Mouse (Mus musculus) limb, embryonic 14.5 days (tissue): ENCODE data around the gene Rxrg. TPM values are rescaled to one million over a fixed set of nuclear protein-coding genes. Genes with fewer than 3 reads are reported as not detected.

Experiments
- ATAC-seq: fragments of 200-750 bp; cut with Nextera tagmentation; 2 replicates; pipeline ENCODE4 v1.8.0; 2017; ENCODE audit warnings: low read depth, moderate number of reproducible peaks, moderate TSS enrichment; ENCODE audit not compliant: low FRiP score
- DNase-seq: peaks from one replicate; pipeline ENCODE4 v3.0.0-alpha.2; 2015; ENCODE audit warnings: low spot score
- H3K27ac ChIP-seq: fragments of 300-500 bp; sonication (generic); replicated peaks from 2 replicates; pipeline ENCODE4 v1.5.1; 2014; ENCODE audit warnings: low read depth, mild to moderate bottlenecking, low read length, moderate library complexity, mixed read lengths
- H3K27me3 ChIP-seq: fragments of 300-500 bp; sonication (generic); 2 replicates; pipeline ENCODE4 v1.6.1; 2014; ENCODE audit warnings: low read length, mixed read lengths; ENCODE audit not compliant: control insufficient read depth, insufficient read depth
- H3K36me3 ChIP-seq: fragments of 300-500 bp; sonication (generic); 2 replicates; pipeline ENCODE4 v1.6.1; 2014; ENCODE audit warnings: mild to moderate bottlenecking, low read length, moderate library complexity, mixed read lengths; ENCODE audit not compliant: control insufficient read depth, insufficient read depth
- H3K4me1 ChIP-seq: fragments of 300-500 bp; sonication (generic); 2 replicates; pipeline ENCODE4 v1.6.1; 2014; ENCODE audit warnings: antibody characterized with exemption, low read length, mixed read lengths; ENCODE audit not compliant: control insufficient read depth, insufficient read depth
- H3K4me2 ChIP-seq: fragments of 300-500 bp; sonication (generic); replicated peaks from 2 replicates; pipeline ENCODE4 v1.6.1; 2014; ENCODE audit warnings: low read depth, mild to moderate bottlenecking, low read length, moderate library complexity; ENCODE audit not compliant: severe bottlenecking
- H3K4me3 ChIP-seq: fragments of 300-500 bp; sonication (generic); replicated peaks from 2 replicates; pipeline ENCODE4 v1.5.1; 2014; ENCODE audit warnings: low read length
- H3K9ac ChIP-seq: fragments of 300-500 bp; sonication (generic); 2 replicates; pipeline ENCODE4 v1.6.1; 2014; ENCODE audit warnings: mild to moderate bottlenecking, low read depth, low read length, moderate library complexity; ENCODE audit not compliant: severe bottlenecking
- H3K9me3 ChIP-seq: fragments of 300-500 bp; sonication (generic); 2 replicates; pipeline ENCODE4 v1.6.1; 2016; ENCODE audit warnings: low read length; ENCODE audit not compliant: control insufficient read depth
- POLR2A ChIP-seq: fragments of 200-500 bp; IDR thresholded peaks from 2 replicates; pipeline ENCODE4 v1.8.0; 2012; ENCODE audit warnings: inconsistent platforms, mild to moderate bottlenecking, moderate library complexity, borderline replicate concordance; ENCODE audit not compliant: insufficient read depth, insufficient read length; ENCODE audit errors: extremely low read depth
- WGBS: fragments of 180-500 bp; shearing (Covaris S2); extraction: QIAGEN DNeasy Blood & Tissue Kit; methylation state at CpG from one replicate; pipeline ENCODE4 v1.1.7; 2014; 5-methylcytosine and 5-hydroxymethylcytosine counted together
- polyA plus RNA-seq, 2 experiments: library from polyadenylated mRNA; depleted of rRNA in 1 of 2; stranded (reverse) in 1 of 2; unstranded in 1 of 2; fragments of >200 nt; fragmentation: Nextera tagmentation in 1 of 2; extraction: Ambion mirVana in 1 of 2; gene quantifications; 2 replicates each; pipeline versions ENCODE4 v1.2.1 to v1.2.3; 2012 to 2014

Rxrg gene
- polyA plus RNA-seq, 2 experiments = 16.9 to 24.4 TPM

GRCm38 (mm10) chr1:167663136-167663535 is 65.0 kb downstream of the Rxrg start:
- DNase-seq (no peak), ATAC-seq (no peak)
- H3K4me3 ChIP-seq = no peak overlapping the region
- no peak overlapping the region for H3K9ac ChIP-seq
- H3K9me3 ChIP-seq = no peaks in the 10 kb centered on the region
- no peak for TF ChIP-seq POLR2A
- peaks cover 8% of the 10 kb centered on the region for H3K4me1 ChIP-seq
- H3K36me3 ChIP-seq = no peaks in the 10 kb centered on the region
- H3K4me2 ChIP-seq = no peak overlapping the region
- 38% methylated on average over 5 of the region's 5 CpGs for WGBS
- H3K27ac ChIP-seq = no peak overlapping the region
- H3K27me3 ChIP-seq = peaks cover 39% of the 10 kb centered on the region

DNA sequence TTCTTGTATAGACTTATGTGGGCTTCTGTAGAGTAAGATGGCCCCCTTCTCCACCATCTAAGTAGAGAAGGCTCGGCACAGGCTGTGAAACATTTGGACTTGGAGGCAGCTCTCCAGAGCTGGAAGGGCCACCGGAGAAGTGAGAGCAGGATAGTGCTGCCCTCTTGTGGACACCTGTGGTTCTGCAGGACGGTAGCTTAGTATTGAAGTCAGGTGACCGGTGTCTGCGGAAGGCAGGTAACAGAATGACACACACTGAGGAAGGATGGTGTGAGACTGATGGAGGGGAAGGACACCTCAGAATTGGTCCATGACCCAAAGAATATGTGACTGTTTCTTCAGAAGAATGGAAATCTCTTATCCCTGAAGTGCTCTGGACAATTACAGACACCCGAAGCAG is 71.6 kb downstream of the Rxrg start:
- DNase-seq (peak; percentile 68), ATAC-seq (no peak)
- WGBS = 34% methylated on average over 6 of the region's 6 CpGs

DNA sequence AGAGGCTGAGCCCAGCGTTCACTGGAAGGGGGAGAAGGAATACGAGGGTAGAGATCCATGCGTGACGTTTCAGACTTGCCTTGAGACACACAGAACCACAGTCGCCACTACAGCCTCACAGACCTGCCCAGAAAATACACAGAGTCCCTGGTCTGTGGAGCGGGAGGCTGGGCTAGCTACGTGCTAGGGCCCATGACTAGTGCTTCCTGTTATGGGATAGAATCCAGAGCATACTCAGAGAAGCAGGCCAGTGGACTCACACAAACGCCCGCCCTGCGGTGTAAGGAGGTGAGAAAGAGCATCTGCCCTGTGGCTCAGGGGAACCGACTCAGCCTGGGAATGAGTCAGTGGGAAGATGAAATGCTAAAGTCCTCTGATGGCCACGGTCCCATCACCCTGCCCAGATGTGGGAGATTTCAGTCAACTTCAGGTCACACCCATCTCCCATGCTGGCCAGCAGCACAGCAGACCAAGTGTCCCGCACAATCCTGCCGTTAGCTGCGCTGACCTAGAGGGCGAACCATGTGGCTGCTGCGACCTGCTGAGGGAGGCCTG is 74.3 kb downstream of the Rxrg start:
- H3K9me3 ChIP-seq = no peaks in the 10 kb centered on the region
- H3K27ac ChIP-seq = no peak overlapping the region
- no peak overlapping the region for H3K4me3 ChIP-seq
- 16% methylated on average over 16 of the region's 17 CpGs for WGBS
- H3K4me1 ChIP-seq = no peaks in the 10 kb centered on the region
- no peak overlapping the region for H3K9ac ChIP-seq
- peaks cover 39% of the 10 kb centered on the region for H3K27me3 ChIP-seq
- TF ChIP-seq POLR2A = no peak
- no peak overlapping the region for H3K4me2 ChIP-seq
- DNase-seq (no peak), ATAC-seq (no peak)
- H3K36me3 ChIP-seq = no peaks in the 10 kb centered on the region

More for the DNA sequence above, 71.6 kb downstream of the Rxrg start:
- Histone ChIP-seq H3K9ac (no peak overlapping the region), H3K36me3 (no peaks in the 10 kb centered on the region), H3K27me3 (peaks cover 39% of the 10 kb centered on the region), H3K4me3 (no peak overlapping the region), H3K9me3 (no peaks in the 10 kb centered on the region), H3K4me1 (no peaks in the 10 kb centered on the region), H3K4me2 (no peak overlapping the region), H3K27ac (no peak overlapping the region)
- 0 out of 2 replicates have a peak, but pooled peaks have one; percentile 30 for TF ChIP-seq POLR2A

- H3K27ac ChIP-seq = no peak overlapping the region
- H3K9me3 ChIP-seq = peaks cover 8% of the 10 kb centered on the region; the same call in 1 of the 2 replicates
- TF ChIP-seq POLR2A = no peak
- no peak for ATAC-seq
- H3K4me3 ChIP-seq = no peak overlapping the region
- H3K36me3 ChIP-seq = no peaks in the 10 kb centered on the region
- no peak overlapping the region for H3K9ac ChIP-seq
- DNase-seq = no peak
- 97% methylated on average over 6 of the region's 6 CpGs for WGBS
- no peak overlapping the region for H3K4me2 ChIP-seq
- H3K4me1 ChIP-seq = no peaks in the 10 kb centered on the region
- peaks cover 2% of the 10 kb centered on the region; the same call in 1 of the 2 replicates for H3K27me3 ChIP-seq
These were observed 80.9 kb downstream of the Rxrg start for GRCm38 (mm10) chr1:167679061-167679460.

GRCm38 (mm10) chr1:167688001-167688346 is 89.8 kb downstream of the Rxrg start:
- Histone ChIP-seq H3K9me3 (peaks cover 7% of the 10 kb centered on the region; the same call in 1 of the 2 replicates), H3K4me1 (peaks cover 10% of the 10 kb centered on the region), H3K27me3 (peaks cover 73% of the 10 kb centered on the region), H3K27ac (no peak overlapping the region), H3K9ac (peak overlapping the region; percentile 54; the same call in 1 of the 2 replicates), H3K4me2 (peak overlapping the region; percentile 83), H3K4me3 (peak overlapping the region; percentile 51), H3K36me3 (no peaks in the 10 kb centered on the region)
- TF ChIP-seq POLR2A = no peak
- WGBS = 2% methylated on average over 8 of the region's 8 CpGs
- ATAC-seq = no peak
- no peak for DNase-seq
